Mouse (Mus musculus): ENCODE results near the gene Serpina3n. TPM values are rescaled to one million over a fixed set of nuclear protein-coding genes. Genes with fewer than 3 reads are reported as not detected.

Gene Serpina3n
- 0.37 TPM in 1 of 4 replicates, not detected in the others for total RNA-seq (2023)

GRCm38 (mm10) chr12:104406454-104406885 lies at the start of gene Serpina3n:
Gene Serpina3n (plus strand): TSS chr12:104406729.

Other genes with a start within 250 kb of the Serpina3n start
- gene Serpina3f, start 192.2 kb upstream of the Serpina3n start, total RNA-seq (2023) = 5.2 to 6.2 TPM (median 5.4 TPM) in 4 replicates
- 79.5 to 99.4 TPM (median 96.8 TPM) in 4 replicates for gene Serpina3g, start 170.5 kb upstream of the Serpina3n start, total RNA-seq (2023)
- 1.6 to 1.8 TPM in 2 of 4 replicates, not detected in the others for gene Serpina3i, start 143.6 kb upstream of the Serpina3n start, total RNA-seq (2023)
- not detected in 4 replicates for gene Serpina3j, start 92.2 kb upstream of the Serpina3n start, total RNA-seq (2023)
- not detected in 4 replicates for gene Serpina3k, start 68.2 kb upstream of the Serpina3n start, total RNA-seq (2023)
- gene Serpina3m, start 68.2 kb upstream of the Serpina3n start, total RNA-seq (2023) = not detected in 4 replicates
- not detected in 4 replicates for gene Gsc, start 66.6 kb downstream of the Serpina3n start, total RNA-seq (2023)